Mouse (Mus musculus) cerebellum, postnatal 4 days (tissue): Measurements from ENCODE around the gene Ldhal6b.
"Not testable (repeated sequence)": the region's sequence is repeated elsewhere in the genome, so short reads cannot be mapped to it uniquely, and the experiment has no call there.

Source experiments
- DNase-seq, 2 experiments: peaks; one replicate each; pipeline ENCODE4 v3.0.0; 2022; ENCODE audit warnings: low spot score in 2 of 2, mixed read lengths in 1 of 2

The Ldhal6b gene

DNA sequence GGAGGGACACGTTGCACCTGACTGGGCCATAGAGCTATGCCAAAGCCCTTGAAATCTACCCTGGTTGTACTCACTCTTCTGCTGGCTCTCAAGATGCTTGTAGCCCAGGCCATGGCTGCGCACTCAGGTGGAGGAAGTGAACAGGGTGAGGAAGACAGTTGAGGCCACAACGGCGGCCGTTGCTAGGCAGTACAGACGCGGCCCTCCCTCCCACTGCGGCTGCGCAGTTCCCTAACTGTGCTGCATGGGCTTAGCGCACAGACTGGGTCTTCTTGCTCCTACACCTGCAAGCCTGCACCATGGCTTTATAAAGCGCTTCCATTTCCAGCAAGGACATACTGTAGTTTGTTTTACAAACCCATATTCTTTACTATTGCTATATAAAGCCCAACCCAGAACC lies at the start of gene Ldhal6b:
Ldhal6b (minus strand) TSS at position 223 of the 400 bp plus-strand sequence.
- no peak for DNase-seq

DNA sequence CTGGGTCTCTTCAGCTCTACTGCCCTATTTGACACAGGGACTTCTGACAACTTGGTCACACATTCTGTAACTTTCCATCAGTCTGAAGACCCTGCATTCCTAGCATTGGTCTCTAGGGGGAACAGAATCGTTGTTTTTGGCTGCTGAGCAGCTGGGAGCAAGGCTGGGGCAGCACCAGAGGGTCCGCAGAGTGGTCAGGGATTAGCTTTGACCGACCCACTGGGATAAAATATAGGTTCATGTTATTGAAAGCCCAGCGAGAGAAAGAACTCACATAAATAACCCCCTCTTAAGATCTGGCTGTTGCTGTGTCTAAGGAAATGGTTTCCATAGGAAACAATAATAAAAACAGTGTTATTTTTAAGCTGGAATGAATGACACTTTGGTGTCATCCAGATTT lies 48.6 kb upstream of the Ldhal6b start:
- DNase-seq, result no peak

DNA sequence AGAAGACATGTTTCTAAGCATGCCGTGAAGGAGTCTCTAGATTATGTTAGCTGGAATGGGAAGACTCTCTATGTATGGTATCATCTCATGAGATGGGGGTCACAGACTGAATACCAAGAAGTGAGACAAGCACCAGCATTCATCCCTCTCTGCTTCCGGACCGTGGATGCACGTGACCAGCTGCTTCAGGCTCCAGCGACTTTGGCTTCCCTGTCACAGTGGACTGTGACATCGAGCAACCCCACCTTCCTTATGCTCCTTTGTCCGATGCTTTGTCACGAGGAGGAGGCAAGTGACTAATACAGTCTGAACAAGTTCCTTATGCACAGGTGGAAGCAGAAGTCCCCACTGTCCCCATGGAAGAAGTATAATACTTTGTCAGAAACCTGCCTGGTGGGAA lies 48.2 kb upstream of the Ldhal6b start:
- no peak for DNase-seq

DNA sequence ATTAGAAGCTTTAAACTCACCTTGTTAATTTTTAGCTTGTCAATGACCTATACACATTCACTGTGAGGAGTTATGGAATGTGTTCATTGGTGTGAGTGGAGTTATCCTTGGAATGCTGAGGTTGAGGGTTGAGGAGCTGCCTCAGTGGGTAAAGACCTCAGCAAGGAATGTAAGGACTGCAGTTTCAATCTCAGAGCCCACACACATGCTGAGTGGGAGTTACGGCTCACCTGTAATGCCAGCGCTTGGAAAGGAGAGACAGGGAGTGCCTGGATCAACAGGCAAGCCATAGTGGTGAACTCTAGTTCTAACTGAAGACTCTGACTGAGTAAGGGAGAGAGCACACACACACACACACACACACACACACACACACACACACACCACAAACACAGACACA lies 45.3 kb upstream of the Ldhal6b start:
- no peak for DNase-seq

DNA sequence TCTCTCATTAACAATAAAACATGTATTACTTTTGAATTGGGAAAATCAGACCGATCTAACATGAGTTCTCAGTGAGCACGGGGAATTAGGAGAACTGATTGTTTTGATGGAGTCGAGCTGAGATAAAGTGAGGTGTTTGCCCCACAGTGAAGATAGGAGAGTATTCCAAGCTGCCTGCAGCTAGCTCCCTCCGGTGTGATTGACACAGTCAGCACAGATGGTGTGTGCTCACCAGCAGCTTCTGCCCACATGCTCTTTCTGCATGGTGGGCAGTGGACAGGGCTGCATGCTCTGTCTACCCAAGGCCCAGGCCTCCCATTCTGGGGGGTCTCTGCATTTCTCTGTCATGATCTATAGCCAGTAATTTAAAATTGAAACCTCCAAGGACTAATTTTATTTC lies 35.1 kb upstream of the Ldhal6b start:
- no peak for DNase-seq

DNA sequence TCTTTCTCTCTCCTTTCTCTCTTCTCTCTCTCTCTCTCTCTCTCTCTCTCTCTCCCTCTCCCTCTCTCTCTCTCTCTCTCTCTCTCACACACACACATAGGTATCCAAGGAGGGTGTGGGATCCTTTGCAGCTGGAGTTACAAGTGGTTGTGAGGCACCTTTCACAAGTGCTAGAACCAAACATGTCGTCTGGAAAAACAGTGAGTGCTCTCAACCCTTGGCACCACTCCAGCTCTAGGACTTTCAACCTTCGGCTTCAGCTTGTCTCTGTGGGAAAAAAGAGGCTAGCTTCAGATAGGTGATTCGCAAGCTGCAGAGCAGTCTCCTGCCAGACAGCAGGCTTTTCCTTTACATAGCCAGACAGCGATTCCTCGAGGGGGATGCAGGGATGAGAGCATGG lies 25.2 kb upstream of the Ldhal6b start:
- DNase-seq, result no peak

DNA sequence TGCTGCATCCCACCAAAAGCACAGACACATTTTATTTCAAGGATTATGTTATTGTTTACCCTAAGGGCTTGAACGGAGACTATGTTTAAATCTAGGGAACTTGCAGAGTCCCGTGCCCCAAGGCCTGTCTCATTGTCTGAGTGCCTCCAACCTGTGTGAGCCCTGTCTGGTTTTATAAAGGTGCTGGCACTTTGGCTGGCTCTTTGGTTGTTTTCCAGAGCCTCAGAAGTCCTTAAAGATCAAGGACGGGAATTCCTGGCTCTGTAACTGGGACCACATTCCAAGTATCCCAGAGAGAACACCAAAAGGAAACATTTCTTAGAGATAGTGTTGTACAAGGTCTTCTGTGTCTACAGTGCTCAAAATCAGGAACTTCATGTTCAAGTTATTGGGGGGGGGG lies 24.7 kb upstream of the Ldhal6b start:
- no peak for DNase-seq

DNA sequence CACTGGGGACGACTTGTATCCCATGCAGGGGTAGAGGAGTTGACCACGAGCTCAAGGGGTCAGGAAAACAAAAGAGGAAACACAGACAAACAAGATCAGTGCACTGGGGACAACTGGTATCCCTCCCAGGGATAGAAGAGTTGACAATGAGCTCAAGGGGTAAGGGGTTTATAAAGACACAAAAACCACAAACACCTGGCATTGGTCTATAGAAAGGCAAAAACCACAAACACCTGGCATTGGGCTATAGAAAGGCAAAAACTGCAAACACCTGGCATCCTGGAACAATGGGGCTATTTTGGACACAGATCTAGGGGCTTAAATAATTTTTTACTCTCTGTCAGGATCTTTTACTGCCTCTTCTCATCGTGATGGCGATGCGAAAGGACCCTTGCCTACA lies 23.8 kb upstream of the Ldhal6b start:
- not testable (repeated sequence) for DNase-seq

DNA sequence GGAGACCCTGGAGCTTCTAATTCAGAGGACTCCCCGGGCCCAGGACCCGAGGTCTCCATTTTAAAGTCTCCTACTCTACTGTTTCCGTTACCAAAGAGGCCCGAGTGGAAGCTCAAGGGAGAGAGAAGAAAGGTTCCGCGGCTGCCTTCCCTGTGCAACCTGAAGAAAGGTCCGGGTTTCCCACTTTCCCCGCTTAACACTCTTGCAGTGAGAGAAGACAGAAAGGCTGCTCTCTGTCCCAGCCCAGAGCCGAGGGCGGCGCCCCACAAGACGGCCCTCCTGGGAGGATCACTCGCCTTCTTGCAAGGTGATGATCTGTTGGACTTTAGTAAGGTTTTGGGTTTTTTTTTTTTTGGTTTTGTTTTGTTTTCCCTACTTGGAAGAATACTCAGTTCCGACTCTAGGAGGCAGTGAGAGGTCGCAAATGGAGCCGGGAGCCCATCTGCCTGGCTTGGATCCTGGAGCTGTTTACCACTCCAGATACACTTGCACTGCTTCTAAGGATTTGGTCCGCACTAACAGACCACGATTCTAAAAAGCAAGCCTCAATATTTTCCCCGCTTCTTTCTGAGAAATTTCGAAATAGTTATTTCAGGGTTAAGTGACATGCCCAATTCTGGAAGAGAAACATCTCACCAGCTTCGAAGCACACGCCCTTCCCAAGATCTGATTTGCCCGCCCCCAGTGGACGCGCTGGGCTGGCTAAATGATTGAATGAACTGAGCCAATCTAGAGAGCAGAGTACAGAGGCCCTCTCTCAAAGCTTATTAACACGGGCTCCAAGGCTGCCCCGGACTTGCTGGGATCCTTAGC lies 21.8 kb upstream of the Ldhal6b start, which contains the start of gene Tmem242:
Tmem242 (minus strand) TSS at position 101 of the 813 bp plus-strand sequence.
- DNase-seq, result peak; percentile 88 to 91

DNA sequence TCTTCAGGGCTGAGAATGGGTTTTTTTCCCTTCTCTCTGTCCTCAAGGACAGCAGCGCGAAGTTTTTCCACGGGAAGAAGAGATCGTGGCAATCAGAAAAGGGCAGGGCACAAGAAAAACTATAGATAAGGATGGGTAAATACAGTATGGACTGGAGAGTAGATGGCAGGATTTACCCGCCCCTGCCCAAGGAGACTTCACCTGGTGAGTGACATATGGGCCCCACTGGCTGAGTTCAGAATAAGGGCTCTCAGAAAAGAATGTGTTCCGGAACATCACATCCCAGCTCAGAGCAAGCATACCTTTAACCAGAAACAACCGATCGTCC lies 21.2 kb upstream of the Ldhal6b start:
- DNase-seq, result no peak

DNA sequence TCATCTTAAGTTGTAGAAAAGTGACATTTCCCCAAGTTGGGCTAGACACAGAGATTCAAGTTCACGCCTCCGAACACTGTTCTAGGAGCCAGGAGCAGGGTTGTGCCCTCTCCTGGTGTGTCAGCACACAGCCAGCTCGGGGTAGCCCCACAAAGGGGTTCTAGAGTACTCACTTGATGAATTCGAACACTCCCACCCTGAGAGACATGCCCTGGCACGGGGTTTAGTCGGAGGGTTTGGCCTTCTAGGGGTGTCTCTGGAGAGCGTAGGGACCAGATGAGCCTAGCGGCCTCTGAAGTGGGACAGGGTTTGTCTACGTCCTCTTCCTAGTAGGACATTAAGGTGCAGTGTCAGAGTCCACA lies 11.2 kb upstream of the Ldhal6b start:
- no peak for DNase-seq

DNA sequence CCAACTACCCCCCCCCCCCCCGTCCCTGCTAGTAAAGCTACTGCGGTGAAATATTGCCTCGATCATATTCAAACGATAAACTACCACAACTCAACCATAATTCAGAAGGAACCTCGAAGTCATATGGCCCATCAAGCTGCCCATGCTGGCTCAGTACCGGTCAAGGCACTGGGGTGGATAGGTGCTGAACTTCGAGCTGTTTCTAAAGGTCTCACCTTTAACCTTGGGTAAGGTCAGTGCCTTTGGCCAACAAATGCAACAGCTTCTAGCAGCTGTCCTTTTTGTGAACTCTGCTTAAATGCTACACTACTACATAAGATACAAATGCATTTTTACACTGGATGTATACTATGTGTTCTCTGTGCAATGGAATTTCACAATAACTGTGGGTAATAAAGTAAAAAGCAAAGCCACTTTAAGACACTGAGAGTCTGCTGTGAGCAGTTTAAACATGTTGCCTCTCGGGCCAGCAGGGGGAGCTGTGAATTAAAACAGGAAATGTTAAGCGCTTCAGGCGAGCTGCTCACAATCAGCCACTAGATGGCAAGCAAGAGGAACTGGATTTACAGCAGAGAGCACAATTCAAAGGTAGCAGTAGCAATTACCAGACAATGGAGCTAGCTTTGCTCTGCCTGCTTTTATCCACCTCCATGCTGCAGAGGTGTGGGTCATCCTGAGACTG lies 10.7 kb upstream of the Ldhal6b start:
- DNase-seq, result peak; percentile 91 to 94

DNA sequence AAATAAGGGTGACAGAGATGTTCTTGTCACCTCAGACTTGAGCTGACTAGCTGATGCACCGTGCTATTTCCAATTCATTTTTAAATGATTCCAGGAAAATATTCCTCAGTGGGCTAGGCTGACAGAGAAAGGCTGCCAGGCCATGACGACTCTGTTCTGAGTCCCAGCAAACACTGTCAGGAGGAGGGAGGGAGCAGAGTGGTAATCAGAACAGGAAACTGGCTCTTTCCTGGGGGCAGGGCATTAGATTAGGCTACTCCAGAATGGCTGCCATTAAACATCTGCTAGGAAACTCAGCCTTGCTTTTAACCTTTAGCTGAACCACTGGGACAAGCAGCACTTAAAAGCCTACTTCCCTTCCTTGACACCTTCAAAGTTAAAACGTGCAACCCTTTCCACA lies 6.6 kb upstream of the Ldhal6b start:
- DNase-seq, result no peak

DNA sequence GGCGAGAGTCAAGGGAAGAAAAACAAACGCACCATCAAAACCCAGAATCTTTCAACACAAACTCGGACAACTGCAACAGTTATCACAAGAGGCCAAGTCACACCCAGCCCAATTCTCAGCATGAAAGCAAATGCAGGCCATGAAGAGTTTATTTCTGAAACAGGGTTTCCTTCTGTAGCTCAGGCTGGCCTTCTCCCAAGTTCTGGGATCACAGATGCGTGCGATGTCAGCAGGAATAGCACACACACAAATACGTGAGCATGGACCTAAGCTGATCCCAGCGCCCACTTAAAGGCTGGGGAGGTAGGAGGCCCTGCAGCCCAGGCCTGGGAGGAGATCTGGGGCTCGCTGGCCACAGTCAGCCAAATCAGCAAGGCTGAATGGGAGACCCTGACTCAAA lies 5.6 kb upstream of the Ldhal6b start:
- no peak for DNase-seq

DNA sequence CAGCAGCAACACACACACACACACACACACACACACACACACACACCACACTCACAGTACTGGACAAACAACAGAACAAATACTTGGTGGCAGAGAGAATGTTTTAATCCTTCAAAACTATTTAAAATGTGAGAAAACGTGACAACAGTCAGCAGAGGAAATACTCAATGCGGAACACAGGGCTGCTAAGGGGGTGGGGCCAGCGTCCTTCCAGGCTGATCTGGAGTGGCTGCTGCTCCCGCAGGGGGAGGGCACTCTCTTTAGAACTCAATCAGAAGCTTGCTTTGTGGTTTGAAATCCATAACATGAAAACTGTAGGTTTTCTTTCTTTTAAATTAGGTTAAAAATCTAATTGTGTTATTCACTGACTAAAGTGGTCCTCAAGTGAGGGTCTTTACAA lies 3.3 kb upstream of the Ldhal6b start:
- no peak for DNase-seq

DNA sequence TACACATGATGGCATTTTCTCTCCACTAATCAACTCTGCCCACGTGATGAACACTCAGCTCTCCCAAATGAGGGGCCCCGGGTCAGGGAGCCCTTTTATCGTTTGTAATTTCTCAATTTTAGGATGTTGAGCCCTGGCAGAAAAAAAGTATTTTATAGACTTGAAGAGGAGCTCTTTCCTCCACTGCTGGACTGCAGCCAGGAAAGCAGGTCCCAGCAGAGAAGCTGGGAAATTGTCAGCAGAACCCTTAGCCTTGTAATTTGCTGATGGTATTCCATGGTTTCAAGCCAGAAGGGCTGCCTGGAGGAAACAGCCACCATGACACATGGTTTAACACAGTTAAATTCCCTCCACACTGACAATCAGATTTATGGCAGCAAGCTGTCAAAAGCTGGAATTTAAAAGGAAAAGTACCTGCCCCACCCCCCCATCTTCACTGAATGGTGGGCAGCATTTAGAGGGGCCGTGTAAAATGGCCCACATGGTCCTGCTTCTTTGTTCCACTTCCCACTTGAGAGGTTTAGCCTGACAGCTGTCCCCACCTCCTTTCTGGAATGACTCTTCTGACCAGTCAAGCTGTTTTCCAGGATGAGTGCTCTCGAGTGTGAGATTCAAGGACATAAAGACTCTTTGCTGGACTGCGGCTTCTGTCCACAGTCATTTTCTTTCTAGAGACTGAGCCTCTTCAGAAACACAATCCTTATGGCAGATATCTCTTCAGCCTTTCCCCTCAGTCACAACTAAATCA lies 1.4 kb upstream of the Ldhal6b start:
- no peak for DNase-seq

DNA sequence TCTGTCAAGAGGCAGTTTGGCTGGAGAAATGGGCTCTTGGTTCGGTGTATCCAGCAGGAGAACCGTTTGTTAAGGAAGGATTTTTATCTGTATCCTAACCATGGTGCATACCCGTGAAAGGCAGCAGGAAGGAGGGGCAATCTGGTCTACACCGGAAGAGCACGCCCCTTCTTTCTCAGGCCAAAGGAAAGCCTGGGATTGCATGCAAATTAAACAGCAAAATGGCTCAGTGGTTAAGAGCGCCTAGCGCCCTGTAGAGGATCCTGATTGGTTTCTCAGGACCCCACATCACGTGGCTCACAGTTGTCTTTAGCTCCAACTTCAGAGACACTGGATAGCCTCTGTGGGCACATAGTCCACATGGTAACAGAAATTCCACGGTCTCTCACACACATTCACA lies 489 bp upstream of the Ldhal6b start:
- DNase-seq, result no peak

DNA sequence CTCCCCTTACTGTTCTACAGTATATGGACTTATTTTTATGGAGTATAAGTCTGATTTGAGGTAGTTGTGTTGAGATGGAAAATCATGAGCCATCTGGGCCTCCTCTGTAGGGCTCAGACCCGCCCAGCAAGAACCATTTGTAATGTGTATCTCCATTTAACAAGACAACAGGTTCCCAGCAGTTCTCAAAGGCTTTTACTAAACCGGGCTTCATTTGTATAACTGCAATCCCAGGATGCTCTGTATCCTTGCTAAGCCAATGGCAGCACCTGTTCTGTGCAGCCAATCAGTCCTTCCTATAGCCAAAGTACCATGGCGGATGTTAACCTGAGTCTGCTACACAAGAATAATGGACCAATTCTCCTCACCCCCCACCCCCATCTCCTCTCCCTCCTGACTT lies 2.0 kb downstream of the Ldhal6b start:
- DNase-seq, result no peak

DNA sequence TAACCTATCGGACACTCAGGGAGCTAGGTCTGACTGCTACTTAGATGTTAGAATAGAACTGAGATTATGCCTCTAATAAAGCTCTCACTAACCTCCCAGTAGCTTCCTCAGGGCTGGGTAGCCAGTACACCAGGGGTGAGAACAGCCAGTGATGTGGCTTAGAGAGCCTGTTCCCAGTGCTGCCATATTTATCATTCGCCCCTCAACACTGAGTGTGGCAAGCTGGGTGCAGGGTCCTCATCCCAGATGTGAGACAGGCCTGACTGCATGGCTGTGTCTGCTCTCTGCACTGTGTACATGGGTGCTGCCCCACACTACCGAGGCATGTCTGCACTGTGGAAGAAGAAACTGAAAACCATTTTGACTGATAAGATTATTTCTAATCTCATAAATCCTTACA lies 4.5 kb downstream of the Ldhal6b start:
- DNase-seq, result no peak

DNA sequence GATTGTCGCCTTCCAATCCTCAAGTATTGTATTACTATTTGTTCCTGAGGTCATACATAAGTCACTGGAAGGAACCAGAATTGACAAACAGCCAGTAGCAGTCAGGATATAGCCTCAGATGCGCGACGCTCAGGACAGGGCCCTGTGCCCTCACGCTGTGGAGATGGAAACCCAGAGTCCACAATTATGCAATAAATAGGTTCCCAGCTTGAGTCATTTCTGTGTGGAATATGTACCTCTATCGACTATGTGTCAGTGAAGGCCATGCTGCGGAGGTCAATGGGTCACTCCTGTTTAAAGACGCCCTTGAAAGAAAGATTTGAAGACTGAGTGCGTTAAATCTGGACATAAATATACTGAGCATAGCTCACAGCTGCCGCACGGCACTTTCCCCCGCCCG lies 5.2 kb downstream of the Ldhal6b start:
- no peak for DNase-seq

DNA sequence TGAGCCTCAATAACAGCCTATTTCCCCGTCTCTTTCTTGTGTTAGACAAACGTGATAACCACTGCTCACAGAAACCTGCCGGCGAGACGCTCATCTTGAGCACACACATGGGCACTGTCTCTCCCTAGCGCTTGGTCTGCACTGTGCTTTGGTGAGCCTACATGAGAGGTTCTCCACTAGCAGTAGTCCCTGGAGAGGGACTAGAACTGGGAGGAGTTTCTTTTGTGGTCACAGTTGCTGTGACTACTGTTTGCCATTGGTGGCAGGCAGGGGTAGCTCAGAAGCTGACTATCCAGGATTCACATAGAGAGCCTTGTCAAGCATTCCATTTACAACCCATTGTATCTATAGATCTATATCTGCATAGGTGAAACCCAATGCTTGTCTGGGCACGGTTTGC lies 5.8 kb downstream of the Ldhal6b start:
- no peak for DNase-seq

DNA sequence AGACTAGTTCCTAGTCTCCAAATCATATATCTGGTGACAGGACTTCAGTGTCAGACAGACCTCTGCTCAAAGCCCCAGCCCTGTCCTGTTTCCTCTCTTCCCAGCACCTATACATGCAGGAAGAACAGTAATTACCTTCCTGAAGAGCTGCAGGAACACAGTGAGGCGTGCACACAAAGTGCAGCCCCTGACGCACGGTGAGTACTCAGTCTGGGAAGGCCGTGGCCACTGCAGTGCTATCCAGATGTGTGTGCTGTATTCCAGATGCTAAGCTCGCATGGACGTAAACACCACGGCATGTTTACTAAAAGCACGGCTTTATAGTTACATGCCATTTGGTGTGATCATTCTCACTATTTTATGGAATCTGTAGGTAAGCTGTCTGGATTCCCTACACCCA lies 6.3 kb downstream of the Ldhal6b start:
- DNase-seq, result no peak

DNA sequence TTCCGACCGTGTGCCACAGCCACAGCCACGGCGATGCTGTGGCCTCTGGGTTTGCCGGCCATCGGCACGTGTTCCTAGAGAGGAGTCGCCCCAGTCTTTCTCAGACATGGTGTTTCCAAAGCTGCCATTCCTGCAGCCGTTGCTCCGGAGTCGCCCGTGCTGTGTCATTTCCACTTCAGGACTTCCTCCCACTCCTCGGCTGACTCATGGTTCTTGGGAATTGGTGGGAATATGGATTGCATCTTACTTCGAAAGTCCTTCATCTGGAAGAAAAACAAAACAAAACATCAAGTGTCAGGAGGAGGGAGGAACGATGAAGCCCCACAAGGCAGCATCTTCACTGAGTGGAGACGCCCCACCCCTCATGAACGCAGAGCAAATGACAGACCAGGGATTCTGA lies 7.4 kb downstream of the Ldhal6b start:
- DNase-seq, result no peak
